Mouse (Mus musculus) ovary, postnatal 36 days (tissue): Measurements from ENCODE around the gene D11Wsu47e.

Experiments used
- DNase-seq: peaks from one replicate; pipeline ENCODE4 v3.0.0; 2022; ENCODE audit warnings: low spot score, mixed read lengths

D11Wsu47e gene

GRCm38 (mm10) chr11:113705966-113706652 lies 21.9 kb downstream of the D11Wsu47e start:
- no peak for DNase-seq

GRCm38 (mm10) chr11:113708629-113709213 lies 24.5 kb downstream of the D11Wsu47e start:
- no peak for DNase-seq

- DNase-seq = no peak
These were observed 25.1 kb downstream of the D11Wsu47e start for GRCm38 (mm10) chr11:113709272-113709671.

GRCm38 (mm10) chr11:113709731-113710256 lies 25.6 kb downstream of the D11Wsu47e start, which contains the start of gene Cpsf4l:
TSS of gene Cpsf4l (minus strand) at chr11:113710017.
- no peak for DNase-seq

GRCm38 (mm10) chr11:113710257-113710777 lies 26.1 kb downstream of the D11Wsu47e start:
- DNase-seq = peak; percentile 40

- no peak for DNase-seq
These were observed 26.8 kb downstream of the D11Wsu47e start for GRCm38 (mm10) chr11:113711061-113711460.

- peak; percentile 51 for DNase-seq
These were observed 31.0 kb downstream of the D11Wsu47e start for GRCm38 (mm10) chr11:113715078-113715674.

- no peak for DNase-seq
These were observed 31.9 kb downstream of the D11Wsu47e start for GRCm38 (mm10) chr11:113716132-113716531.

GRCm38 (mm10) chr11:113717767-113718424 lies 33.7 kb downstream of the D11Wsu47e start:
- DNase-seq = no peak

GRCm38 (mm10) chr11:113722405-113723090 lies 38.3 kb downstream of the D11Wsu47e start:
- DNase-seq = no peak

- no peak for DNase-seq
These were observed 41.2 kb downstream of the D11Wsu47e start for GRCm38 (mm10) chr11:113725235-113726048.

GRCm38 (mm10) chr11:113726994-113727888 lies 43.0 kb downstream of the D11Wsu47e start:
- DNase-seq = no peak

- DNase-seq = no peak
These were observed 43.8 kb downstream of the D11Wsu47e start for GRCm38 (mm10) chr11:113727992-113728391.

GRCm38 (mm10) chr11:113729239-113729638 lies 45.0 kb downstream of the D11Wsu47e start:
- DNase-seq = no peak

GRCm38 (mm10) chr11:113729917-113730316 lies 45.7 kb downstream of the D11Wsu47e start:
- no peak for DNase-seq

GRCm38 (mm10) chr11:113730879-113731278 lies 46.7 kb downstream of the D11Wsu47e start:
- no peak for DNase-seq

- DNase-seq = no peak
These were observed 47.9 kb downstream of the D11Wsu47e start for GRCm38 (mm10) chr11:113731945-113732612.

GRCm38 (mm10) chr11:113733631-113734364 lies 49.6 kb downstream of the D11Wsu47e start:
- DNase-seq = no peak
